Mouse (Mus musculus) hindbrain, embryonic 12.5 days (tissue): ENCODE results near the gene Tmem108. TPM values are rescaled to one million over a fixed set of nuclear protein-coding genes. Genes with fewer than 3 reads are reported as not detected.

Experiments used
- ATAC-seq: fragments of 200-750 bp; cut with Nextera tagmentation; 2 replicates; pipeline ENCODE4 v1.8.0; 2017; ENCODE audit warnings: moderate TSS enrichment; ENCODE audit not compliant: low FRiP score
- H3K27ac ChIP-seq: fragments of 300-500 bp; sonication (generic); 2 replicates; pipeline ENCODE4 v1.5.1; 2016; ENCODE audit warnings: mild to moderate bottlenecking
- H3K27me3 ChIP-seq: fragments of 300-500 bp; sonication (generic); 2 replicates; pipeline ENCODE4 v1.6.1; 2016; ENCODE audit warnings: mild to moderate bottlenecking
- H3K36me3 ChIP-seq: fragments of 300-500 bp; sonication (generic); 2 replicates; pipeline ENCODE4 v1.6.1; 2016; ENCODE audit warnings: mild to moderate bottlenecking
- H3K4me1 ChIP-seq: fragments of 300-500 bp; sonication (generic); 2 replicates; pipeline ENCODE4 v1.6.1; 2016
- H3K4me2 ChIP-seq: fragments of 300-500 bp; sonication (generic); replicated peaks from 2 replicates; pipeline ENCODE4 v1.6.1; 2016; ENCODE audit warnings: mild to moderate bottlenecking
- H3K4me3 ChIP-seq: fragments of 300-500 bp; sonication (generic); 2 replicates; pipeline ENCODE4 v1.5.1; 2016; ENCODE audit warnings: mild to moderate bottlenecking
- H3K9ac ChIP-seq: fragments of 300-500 bp; sonication (generic); 2 replicates; pipeline ENCODE4 v1.6.1; 2016; ENCODE audit warnings: mild to moderate bottlenecking, moderate library complexity
- H3K9me3 ChIP-seq: fragments of 300-500 bp; sonication (generic); replicated peaks from 2 replicates; pipeline ENCODE4 v1.6.1; 2016; ENCODE audit warnings: mild to moderate bottlenecking
- WGBS: fragments of 180-500 bp; shearing (Covaris S2); methylation state at CpG from one replicate; pipeline ENCODE4 v1.1.7; 2016; 5-methylcytosine and 5-hydroxymethylcytosine counted together
- polyA plus RNA-seq: library from polyadenylated mRNA; unstranded; fragments of >200 nt; fragmentation: Nextera tagmentation; extraction: Ambion mirVana; gene quantifications from 2 replicates; pipeline ENCODE4 v1.2.1, GENCODE M21; 2016

Tmem108 gene
- polyA plus RNA-seq, 1 experiment from 2014 or later = 22.4 TPM

- peaks cover 2% of the 10 kb centered on the region; the same call in 1 of the 2 replicates for H3K4me1 ChIP-seq
- 94% methylated on average over 13 of the region's 13 CpGs for WGBS
- no peak for ATAC-seq
- no peak overlapping the region for H3K9ac ChIP-seq
- no peaks in the 10 kb centered on the region for H3K9me3 ChIP-seq
- H3K4me2 ChIP-seq = no peak overlapping the region
- no peak overlapping the region for H3K4me3 ChIP-seq
- no peak overlapping the region for H3K27ac ChIP-seq
- no peaks in the 10 kb centered on the region for H3K36me3 ChIP-seq
- no peaks in the 10 kb centered on the region for H3K27me3 ChIP-seq
Measured at GRCm38 (mm10) chr9:103716002-103716401, 45.6 kb downstream of the Tmem108 start.

DNA sequence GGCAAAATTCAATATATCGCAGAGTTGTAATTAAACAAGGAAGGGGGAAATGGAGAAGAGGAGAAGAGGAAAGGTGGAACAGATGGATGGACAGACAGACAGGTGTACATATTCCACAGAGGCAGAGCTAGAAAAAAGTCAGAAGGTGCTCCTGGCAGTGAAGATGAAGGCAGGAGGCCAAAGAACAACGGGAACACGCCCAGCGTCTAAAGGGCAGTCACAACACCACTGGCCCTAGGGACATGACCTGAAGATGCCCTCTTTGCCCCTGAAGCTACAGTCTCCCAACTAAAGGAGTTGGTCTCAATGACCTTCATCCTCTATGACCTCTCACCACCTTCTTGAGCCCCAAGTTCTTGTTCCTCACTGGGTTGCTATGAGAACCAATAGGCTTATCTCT lies 46.3 kb downstream of the Tmem108 start:
- Histone ChIP-seq H3K4me3 (no peak overlapping the region), H3K9me3 (no peaks in the 10 kb centered on the region), H3K9ac (no peak overlapping the region), H3K4me2 (no peak overlapping the region), H3K4me1 (peaks cover 2% of the 10 kb centered on the region; the same call in 1 of the 2 replicates), H3K27me3 (no peaks in the 10 kb centered on the region), H3K27ac (no peak overlapping the region), H3K36me3 (no peaks in the 10 kb centered on the region)
- ATAC-seq = no peak
- 95% methylated on average over 4 of the region's 4 CpGs for WGBS

DNA sequence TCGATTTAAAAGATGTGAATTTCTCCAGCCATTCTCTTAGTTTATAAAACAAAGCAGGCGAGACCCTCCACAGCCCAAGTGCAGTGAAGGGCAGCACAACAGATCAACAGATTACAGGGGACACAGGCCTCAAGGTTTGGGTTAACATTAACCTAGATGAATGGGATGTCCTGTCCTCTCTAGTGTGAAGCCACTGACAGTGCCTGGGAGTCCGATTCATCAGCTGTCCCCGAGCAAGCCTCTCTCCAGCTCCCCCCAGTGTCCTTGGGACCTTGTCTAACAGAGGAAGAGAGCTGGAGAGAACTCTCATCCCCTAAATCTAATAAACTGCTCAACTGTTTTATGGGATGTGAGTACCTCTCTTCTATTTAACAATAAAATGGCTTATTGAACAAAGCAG lies 48.4 kb downstream of the Tmem108 start:
- H3K4me2 ChIP-seq = no peak overlapping the region
- no peak for ATAC-seq
- no peak overlapping the region for H3K9ac ChIP-seq
- no peak overlapping the region for H3K27ac ChIP-seq
- H3K4me1 ChIP-seq = peaks cover 2% of the 10 kb centered on the region; the same call in 1 of the 2 replicates
- H3K27me3 ChIP-seq = no peaks in the 10 kb centered on the region
- 77% methylated on average over 4 of the region's 4 CpGs for WGBS
- H3K9me3 ChIP-seq = no peaks in the 10 kb centered on the region
- H3K36me3 ChIP-seq = no peaks in the 10 kb centered on the region
- no peak overlapping the region for H3K4me3 ChIP-seq

GRCm38 (mm10) chr9:103712711-103713110 lies 48.9 kb downstream of the Tmem108 start:
- peaks cover 2% of the 10 kb centered on the region; the same call in 1 of the 2 replicates for H3K4me1 ChIP-seq
- H3K27ac ChIP-seq = no peak overlapping the region
- H3K4me2 ChIP-seq = no peak overlapping the region
- no peak overlapping the region for H3K4me3 ChIP-seq
- no peaks in the 10 kb centered on the region for H3K36me3 ChIP-seq
- 72% methylated on average over 7 of the region's 7 CpGs for WGBS
- no peak overlapping the region for H3K9ac ChIP-seq
- H3K27me3 ChIP-seq = no peaks in the 10 kb centered on the region
- H3K9me3 ChIP-seq = no peaks in the 10 kb centered on the region
- no peak for ATAC-seq

- Histone ChIP-seq H3K9ac (no peak overlapping the region), H3K4me2 (no peak overlapping the region), H3K4me1 (peaks cover 2% of the 10 kb centered on the region; the same call in 1 of the 2 replicates), H3K9me3 (no peaks in the 10 kb centered on the region), H3K4me3 (no peak overlapping the region), H3K36me3 (peaks cover 2% of the 10 kb centered on the region; the same call in 1 of the 2 replicates), H3K27me3 (no peaks in the 10 kb centered on the region), H3K27ac (no peak overlapping the region)
- ATAC-seq = no peak
- 46% methylated on average over 3 of the region's 3 CpGs for WGBS
Measured at GRCm38 (mm10) chr9:103709694-103710093, 51.9 kb downstream of the Tmem108 start.

GRCm38 (mm10) chr9:103708514-103709173 lies 53.0 kb downstream of the Tmem108 start:
- Histone ChIP-seq H3K4me2 (no peak overlapping the region), H3K4me1 (peaks cover 2% of the 10 kb centered on the region; the same call in 1 of the 2 replicates), H3K27me3 (no peaks in the 10 kb centered on the region), H3K9me3 (no peaks in the 10 kb centered on the region), H3K27ac (no peak overlapping the region), H3K4me3 (no peak overlapping the region), H3K36me3 (peaks cover 2% of the 10 kb centered on the region; the same call in 1 of the 2 replicates), H3K9ac (no peak overlapping the region)
- 80% methylated on average over 16 of the region's 16 CpGs for WGBS
- no peak for ATAC-seq

GRCm38 (mm10) chr9:103707857-103708256 lies 53.8 kb downstream of the Tmem108 start:
- Histone ChIP-seq H3K4me1 (peaks cover 2% of the 10 kb centered on the region; the same call in 1 of the 2 replicates), H3K27me3 (no peaks in the 10 kb centered on the region), H3K27ac (no peak overlapping the region), H3K4me3 (no peak overlapping the region), H3K9me3 (no peaks in the 10 kb centered on the region), H3K36me3 (peaks cover 2% of the 10 kb centered on the region; the same call in 1 of the 2 replicates), H3K4me2 (no peak overlapping the region), H3K9ac (no peak overlapping the region)
- no peak for ATAC-seq

DNA sequence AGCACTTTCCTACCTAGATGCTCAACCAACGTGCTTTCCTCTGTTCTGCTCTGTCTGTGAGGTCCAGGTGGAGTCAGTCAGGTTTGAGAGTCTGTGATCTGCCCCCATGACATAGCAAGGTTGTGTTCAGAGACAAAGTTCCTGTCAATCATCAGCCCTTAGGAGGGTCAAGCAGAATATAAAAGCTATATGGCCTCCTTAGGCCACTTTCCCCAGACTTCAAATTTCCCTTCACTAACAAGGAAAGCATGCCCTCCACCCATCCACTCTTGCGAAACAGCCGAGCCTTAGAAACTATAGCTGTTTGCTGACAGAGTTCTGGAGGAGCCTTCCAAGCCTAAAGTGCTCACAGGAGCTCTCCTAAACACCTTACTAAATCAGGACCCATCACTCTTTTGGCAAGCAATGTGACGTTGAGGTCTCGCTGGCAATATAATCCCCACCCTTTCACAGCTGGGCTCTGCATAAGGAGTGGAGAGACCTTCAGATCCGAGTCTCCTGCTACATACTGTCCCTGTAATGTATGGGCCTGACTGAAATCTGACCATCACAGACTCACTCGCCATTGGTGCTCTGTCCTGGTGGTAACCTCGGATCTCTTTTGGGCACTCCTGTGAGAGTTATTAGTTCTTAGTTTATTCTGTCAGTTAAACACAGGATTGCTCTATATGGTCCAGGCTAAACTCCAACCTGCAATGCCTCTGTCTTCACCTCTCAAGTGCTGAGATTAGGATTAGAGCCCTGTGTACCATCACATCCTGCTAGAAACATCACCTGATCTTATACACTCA lies 54.4 kb downstream of the Tmem108 start:
- Histone ChIP-seq H3K27ac (no peak overlapping the region), H3K4me2 (no peak overlapping the region), H3K4me1 (peaks cover 2% of the 10 kb centered on the region; the same call in 1 of the 2 replicates), H3K27me3 (no peaks in the 10 kb centered on the region), H3K9ac (no peak overlapping the region), H3K4me3 (no peak overlapping the region), H3K36me3 (peaks cover 2% of the 10 kb centered on the region; the same call in 1 of the 2 replicates), H3K9me3 (no peaks in the 10 kb centered on the region)
- 81% methylated on average over 8 of the region's 8 CpGs for WGBS
- ATAC-seq = no peak

GRCm38 (mm10) chr9:103705717-103706116 lies 55.9 kb downstream of the Tmem108 start:
- Histone ChIP-seq H3K36me3 (peaks cover 2% of the 10 kb centered on the region; the same call in 1 of the 2 replicates), H3K4me2 (no peak overlapping the region), H3K4me1 (peaks cover 9% of the 10 kb centered on the region), H3K9ac (no peak overlapping the region), H3K27me3 (no peaks in the 10 kb centered on the region), H3K4me3 (no peak overlapping the region), H3K9me3 (no peaks in the 10 kb centered on the region), H3K27ac (no peak overlapping the region)
- ATAC-seq = no peak
- WGBS = 93% methylated on average over 4 of the region's 4 CpGs

- 87% methylated on average over 16 of the region's 16 CpGs for WGBS
Measured at GRCm38 (mm10) chr9:103703014-103703413, 58.6 kb downstream of the Tmem108 start.

GRCm38 (mm10) chr9:103702452-103702851 lies 59.2 kb downstream of the Tmem108 start:
- peaks cover 9% of the 10 kb centered on the region for H3K4me1 ChIP-seq
- H3K9ac ChIP-seq = no peak overlapping the region
- H3K27me3 ChIP-seq = no peaks in the 10 kb centered on the region
- H3K9me3 ChIP-seq = no peaks in the 10 kb centered on the region
- no peak for ATAC-seq
- no peak overlapping the region for H3K27ac ChIP-seq
- H3K36me3 ChIP-seq = peaks cover 2% of the 10 kb centered on the region; the same call in 1 of the 2 replicates
- WGBS = 93% methylated on average over 5 of the region's 5 CpGs
- no peak overlapping the region for H3K4me3 ChIP-seq
- no peak overlapping the region for H3K4me2 ChIP-seq

More at GRCm38 (mm10) chr9:103703014-103703413, 58.6 kb downstream of the Tmem108 start:
- Histone ChIP-seq H3K27ac (no peak overlapping the region), H3K9ac (no peak overlapping the region), H3K27me3 (no peaks in the 10 kb centered on the region), H3K36me3 (peaks cover 2% of the 10 kb centered on the region; the same call in 1 of the 2 replicates), H3K9me3 (no peaks in the 10 kb centered on the region), H3K4me3 (no peak overlapping the region), H3K4me1 (peaks cover 9% of the 10 kb centered on the region), H3K4me2 (no peak overlapping the region)
- ATAC-seq = no peak

DNA sequence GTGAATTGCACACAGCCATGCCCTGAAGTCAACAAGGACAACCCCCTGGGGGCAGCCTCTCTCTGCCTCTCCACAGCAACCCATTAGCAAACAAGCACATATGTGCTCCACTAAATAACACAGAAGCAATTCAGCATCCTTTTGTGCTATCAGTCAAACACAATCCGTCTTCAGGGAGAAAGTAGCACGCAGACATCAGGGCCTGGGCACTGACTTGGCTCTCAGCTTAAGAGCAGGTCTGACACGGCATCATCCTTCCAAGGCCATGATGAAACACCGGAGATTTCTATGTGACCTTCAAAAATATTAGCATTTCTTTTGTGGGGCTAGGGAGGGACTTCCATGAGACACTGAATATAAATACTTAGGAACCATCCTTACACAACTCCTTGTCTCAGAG lies 60.2 kb downstream of the Tmem108 start:
- H3K4me3 ChIP-seq = no peak overlapping the region
- peaks cover 12% of the 10 kb centered on the region for H3K4me1 ChIP-seq
- H3K27ac ChIP-seq = no peak overlapping the region
- no peaks in the 10 kb centered on the region for H3K9me3 ChIP-seq
- H3K27me3 ChIP-seq = no peaks in the 10 kb centered on the region
- no peak for ATAC-seq
- WGBS = 49% methylated on average over 4 of the region's 4 CpGs
- H3K9ac ChIP-seq = no peak overlapping the region
- H3K36me3 ChIP-seq = peaks cover 2% of the 10 kb centered on the region; the same call in 1 of the 2 replicates
- no peak overlapping the region for H3K4me2 ChIP-seq
